In genomic region chr3:40377416-40377815, GRCm38 (mm10) we compare ENCODE assay signal across 17 mouse cellular contexts.
"Had no signal": no experiment of that assay in that cellular context is flagged by ENCODE, and none has a peak within 500 bp of the region (broad histone marks: within the 10 kb centered on the region; RNA-seq: fewer than 3 reads in every experiment).

No protein-coding gene starts in this region.

- H3K27me3 ChIP-seq: intestine, embryonic 15.5 days; limb, embryonic 13.5 days; liver, embryonic 12.5 days; midbrain, embryonic 13.5 days; neural tube, embryonic 15.5 days; stomach, embryonic 15.5 days had no signal

- H3K4me2 ChIP-seq: intestine, embryonic 15.5 days; limb, embryonic 13.5 days; liver, embryonic 12.5 days; lung, embryonic 14.5 days; midbrain, embryonic 13.5 days; neural tube, embryonic 15.5 days; stomach, embryonic 15.5 days had no signal

- H3K36me3 ChIP-seq: intestine, embryonic 15.5 days; limb, embryonic 13.5 days; liver, embryonic 12.5 days; midbrain, embryonic 13.5 days; neural tube, embryonic 15.5 days; stomach, embryonic 15.5 days had no signal

- H3K9ac ChIP-seq: intestine, embryonic 15.5 days; limb, embryonic 13.5 days; liver, embryonic 12.5 days; lung, embryonic 14.5 days; midbrain, embryonic 13.5 days; neural tube, embryonic 15.5 days; stomach, embryonic 15.5 days had no signal

- ATAC-seq: intestine, embryonic 15.5 days; liver, embryonic 12.5 days; midbrain, embryonic 13.5 days had no signal

- H3K9me3 ChIP-seq: intestine, embryonic 15.5 days; limb, embryonic 13.5 days; liver, embryonic 12.5 days; midbrain, embryonic 13.5 days; neural tube, embryonic 15.5 days; stomach, embryonic 15.5 days had no signal

- H3K27ac ChIP-seq: intestine, embryonic 15.5 days; kidney, postnatal 0 days; limb, embryonic 13.5 days; liver, embryonic 12.5 days; midbrain, embryonic 13.5 days; neural tube, embryonic 15.5 days; stomach, embryonic 15.5 days had no signal

- H3K4me1 ChIP-seq: intestine, embryonic 15.5 days; liver, embryonic 12.5 days; midbrain, embryonic 13.5 days; neural tube, embryonic 15.5 days; stomach, embryonic 15.5 days had no signal

- H3K4me3 ChIP-seq: intestine, embryonic 15.5 days; limb, embryonic 13.5 days; liver, embryonic 12.5 days; midbrain, embryonic 13.5 days; myocyte; neural tube, embryonic 15.5 days; stomach, embryonic 15.5 days had no signal

- DNase-seq: kidney, adult 8-10 months; layer of hippocampus, adult 9-11 months; lung, embryonic 14.5 days; lung, postnatal 10 days; right cerebral cortex, adult 18-20 months; right cerebral cortex, postnatal 25 days; spleen, adult 18-20 months; thymus, adult 2 months; thymus, postnatal 4 days had no signal
